Mouse (Mus musculus) left cerebral cortex, adult 8-10 months (tissue): Measurements from ENCODE around the gene Mllt10. TPM values are rescaled to one million over a fixed set of nuclear protein-coding genes. Genes with fewer than 3 reads are reported as not detected.

Source experiments
- DNase-seq, 2 experiments: peaks; one replicate each; pipeline ENCODE4 v3.0.0; 2022; ENCODE audit warnings: low spot score in 2 of 2
- total RNA-seq, 4 experiments: library from RNA; stranded (reverse); gene quantifications; 2 replicates each; pipeline ENCODE4 v1.2.4; 2022

Mllt10 gene
- total RNA-seq, 4 experiments from 2014 or later, result 53.3 to 62.7 (median 56.5) TPM

- no peak for DNase-seq
Measured at GRCm38 (mm10) chr2:18034371-18035250, 20.4 kb upstream of the Mllt10 start.

- DNase-seq, result no peak
Measured at GRCm38 (mm10) chr2:18037491-18037890, 17.5 kb upstream of the Mllt10 start, which contains the start of gene A930004D18Rik. TSS of gene A930004D18Rik (minus strand) at chr2:18037737.

GRCm38 (mm10) chr2:18038141-18038752 is 16.8 kb upstream of the Mllt10 start:
- DNase-seq, result no peak

GRCm38 (mm10) chr2:18038895-18039371 is 16.1 kb upstream of the Mllt10 start:
- no peak for DNase-seq

GRCm38 (mm10) chr2:18039566-18040290 is 15.3 kb upstream of the Mllt10 start:
- no peak for DNase-seq

GRCm38 (mm10) chr2:18040347-18041160 is 14.5 kb upstream of the Mllt10 start:
- DNase-seq, result no peak

- no peak for DNase-seq
Measured at GRCm38 (mm10) chr2:18041199-18041885, 13.7 kb upstream of the Mllt10 start.

- DNase-seq, result no peak
Measured at GRCm38 (mm10) chr2:18045143-18045780, 9.8 kb upstream of the Mllt10 start.

GRCm38 (mm10) chr2:18045781-18046181 is 9.3 kb upstream of the Mllt10 start:
- no peak for DNase-seq

GRCm38 (mm10) chr2:18046186-18046585 is 8.9 kb upstream of the Mllt10 start:
- no peak for DNase-seq

- peak; percentile 57 to 66 for DNase-seq
Measured at GRCm38 (mm10) chr2:18046758-18047645, 8.0 kb upstream of the Mllt10 start.

- DNase-seq, result peak; percentile 60
Measured at GRCm38 (mm10) chr2:18047646-18048452, 7.2 kb upstream of the Mllt10 start.

- no peak for DNase-seq
Measured at GRCm38 (mm10) chr2:18048453-18049075, 6.5 kb upstream of the Mllt10 start, which contains the start of gene Skida1. TSS of gene Skida1 (minus strand) at chr2:18049051.

GRCm38 (mm10) chr2:18049279-18049821 is 5.7 kb upstream of the Mllt10 start:
- no peak for DNase-seq

GRCm38 (mm10) chr2:18050018-18050417 is 5.0 kb upstream of the Mllt10 start:
- no peak for DNase-seq

GRCm38 (mm10) chr2:18050541-18050985 is 4.5 kb upstream of the Mllt10 start:
- no peak for DNase-seq
